Mouse (Mus musculus): Measurements from ENCODE around the gene Cdc123.

The Cdc123 gene

GRCm38 (mm10) chr2:5804440-5805045, 40.4 kb downstream of the Cdc123 start:
- DNase-seq = no peak

GRCm38 (mm10) chr2:5801927-5802590, 42.9 kb downstream of the Cdc123 start:
- DNase-seq = no peak

GRCm38 (mm10) chr2:5801182-5801640, 43.8 kb downstream of the Cdc123 start:
- DNase-seq = no peak

- DNase-seq = no peak
Observed at GRCm38 (mm10) chr2:5797816-5798672, 46.9 kb downstream of the Cdc123 start.

- no peak for DNase-seq
Observed at GRCm38 (mm10) chr2:5793771-5794170, 51.2 kb downstream of the Cdc123 start.

GRCm38 (mm10) chr2:5792056-5792455, 52.9 kb downstream of the Cdc123 start:
- no peak for DNase-seq

- DNase-seq = no peak
Observed at GRCm38 (mm10) chr2:5789625-5790160, 55.3 kb downstream of the Cdc123 start.

GRCm38 (mm10) chr2:5787391-5787790, 57.6 kb downstream of the Cdc123 start:
- no peak for DNase-seq

GRCm38 (mm10) chr2:5772464-5772863, 72.5 kb downstream of the Cdc123 start:
- no peak for DNase-seq

GRCm38 (mm10) chr2:5770708-5771241, 74.2 kb downstream of the Cdc123 start:
- no peak for DNase-seq

GRCm38 (mm10) chr2:5769630-5770029, 75.3 kb downstream of the Cdc123 start:
- DNase-seq = no peak

- no peak for DNase-seq
Observed at GRCm38 (mm10) chr2:5768946-5769345, 76.0 kb downstream of the Cdc123 start.

- DNase-seq = no peak
Observed at GRCm38 (mm10) chr2:5762031-5762430, 82.9 kb downstream of the Cdc123 start.

GRCm38 (mm10) chr2:5760479-5761008, 84.4 kb downstream of the Cdc123 start:
- no peak for DNase-seq

- DNase-seq = no peak
Observed at GRCm38 (mm10) chr2:5758569-5758968, 86.4 kb downstream of the Cdc123 start.

- DNase-seq = no peak
Observed at GRCm38 (mm10) chr2:5750872-5751271, 94.1 kb downstream of the Cdc123 start.

GRCm38 (mm10) chr2:5749210-5749609, 95.8 kb downstream of the Cdc123 start:
- no peak for DNase-seq

- DNase-seq = no peak
Observed at GRCm38 (mm10) chr2:5747545-5748043, 97.4 kb downstream of the Cdc123 start.

GRCm38 (mm10) chr2:5746529-5746928, 98.4 kb downstream of the Cdc123 start:
- DNase-seq = no peak
